Mouse (Mus musculus) megakaryocyte-erythroid progenitor cell, adult 5 weeks (primary cell): ENCODE measurements around the gene Gm28053. TPM values are rescaled to one million over a fixed set of nuclear protein-coding genes. Genes with fewer than 3 reads are reported as not detected.

Experiments used
- polyA plus RNA-seq: library from polyadenylated mRNA; stranded (reverse); fragments of >175 nt; gene quantifications from 2 replicates; pipeline ENCODE4 v1.2.3, GENCODE M21; 2012

The Gm28053 gene
- 1.5 TPM in 1 of 2 replicates, not detected in the other for polyA plus RNA-seq

GRCm38 (mm10) chr6:48718455-48718854 is at the start of gene Gm28053, which contains the start of gene Gimap7:
Gene Gm28053, plus strand, starts transcription at chr6:48718607.
Gene Gimap7, plus strand, starts transcription at chr6:48718621.

GRCm38 (mm10) chr6:48675931-48676859 is 42.2 kb upstream of the Gm28053 start, which contains the start of gene Gimap9:
Gene Gimap9, plus strand, starts transcription at chr6:48676129.

GRCm38 (mm10) chr6:48684319-48684718 is 34.1 kb upstream of the Gm28053 start, which contains the start of gene Gimap4:
Gene Gimap4, plus strand, starts transcription at chr6:48684549.

GRCm38 (mm10) chr6:48738961-48739779 is 20.8 kb downstream of the Gm28053 start, which contains the start of gene Gimap1:
Gene Gimap1, plus strand, starts transcription at chr6:48739054.

GRCm38 (mm10) chr6:48745959-48746889 is 27.8 kb downstream of the Gm28053 start, which contains the start of gene Gimap5:
Gene Gimap5, plus strand, starts transcription at chr6:48746197.

GRCm38 (mm10) chr6:48770696-48771095 is 52.3 kb downstream of the Gm28053 start, which contains the start of gene Gimap3:
Gene Gimap3, minus strand, starts transcription at chr6:48770851.

Other genes starting within 250 kb of the Gm28053 start
- gene Atp6v0e2, start 181.0 kb upstream of the Gm28053 start, polyA plus RNA-seq: 0.05 TPM in 1 of 2 replicates, not detected in the other
- 13.1 and 17.1 TPM in 2 replicates for gene Lrrc61, start 163.8 kb upstream of the Gm28053 start, polyA plus RNA-seq
- gene Rarres2, start 145.8 kb upstream of the Gm28053 start, polyA plus RNA-seq: not detected in 2 replicates
- not detected in 2 replicates for gene Gm45021, start 129.0 kb upstream of the Gm28053 start, polyA plus RNA-seq
- gene Repin1, start 124.7 kb upstream of the Gm28053 start, polyA plus RNA-seq: 37.9 and 45.1 TPM in 2 replicates
- gene Gm44965, start 124.7 kb upstream of the Gm28053 start, polyA plus RNA-seq: 5.2 and 6.3 TPM in 2 replicates
- gene Zfp775, start 116.5 kb upstream of the Gm28053 start, polyA plus RNA-seq: 2.4 and 2.7 TPM in 2 replicates
- gene AI854703, start 91.8 kb upstream of the Gm28053 start, polyA plus RNA-seq: 1.9 and 2.7 TPM in 2 replicates
- 0.53 and 0.70 TPM in 2 replicates for gene Gimap8, start 71.4 kb upstream of the Gm28053 start, polyA plus RNA-seq
- gene Gimap9, start 42.5 kb upstream of the Gm28053 start, polyA plus RNA-seq: 1.3 and 2.0 TPM in 2 replicates
- 0.69 and 1.0 TPM in 2 replicates for gene Gimap4, start 34.1 kb upstream of the Gm28053 start, polyA plus RNA-seq
- gene Gimap6, start 10.4 kb upstream of the Gm28053 start, polyA plus RNA-seq: 7.4 and 13.0 TPM in 2 replicates
- 0.06 TPM in 1 of 2 replicates, not detected in the other for gene Gimap7, start within 50 bp of the Gm28053 start, polyA plus RNA-seq
- gene Gimap1, start 20.4 kb downstream of the Gm28053 start, polyA plus RNA-seq: 6.1 and 12.2 TPM in 2 replicates
- 4.8 and 8.0 TPM in 2 replicates for gene Gimap5, start 27.6 kb downstream of the Gm28053 start, polyA plus RNA-seq
- 1.8 and 2.2 TPM in 2 replicates for gene Gimap3, start 52.2 kb downstream of the Gm28053 start, polyA plus RNA-seq
- 87.0 and 113 TPM in 2 replicates for gene Tmem176a, start 122.3 kb downstream of the Gm28053 start, polyA plus RNA-seq
- 57.5 and 63.3 TPM in 2 replicates for gene Tmem176b, start 122.9 kb downstream of the Gm28053 start, polyA plus RNA-seq
- gene Aoc1, start 154.3 kb downstream of the Gm28053 start, polyA plus RNA-seq: 0.07 and 0.17 TPM in 2 replicates
- not detected in 2 replicates for gene 1600015I10Rik, start 211.3 kb downstream of the Gm28053 start, polyA plus RNA-seq